Mouse (Mus musculus): Measurements from ENCODE around the gene Zfp956.

Zfp956 gene

GRCm38 (mm10) chr6:47974599-47974998 lies 21.4 kb downstream of the Zfp956 start:
- peak; percentile 15 to 23 for DNase-seq

- DNase-seq: peak; percentile 77 to 82
Measured at GRCm38 (mm10) chr6:47978897-47979368, 25.7 kb downstream of the Zfp956 start.

- DNase-seq: no peak
Measured at GRCm38 (mm10) chr6:47983936-47984335, 30.7 kb downstream of the Zfp956 start.

- no peak for DNase-seq
Measured at GRCm38 (mm10) chr6:47995661-47996060, 42.5 kb downstream of the Zfp956 start.

GRCm38 (mm10) chr6:48010727-48011126 lies 57.5 kb downstream of the Zfp956 start:
- DNase-seq: no peak
